Mouse (Mus musculus): Measurements from ENCODE around the gene Nop2. TPM values are rescaled to one million over a fixed set of nuclear protein-coding genes. Genes with fewer than 3 reads are reported as not detected.

Gene Nop2
- polyA plus RNA-seq, 1 experiment from 2014 or later: 35.0 TPM

DNA sequence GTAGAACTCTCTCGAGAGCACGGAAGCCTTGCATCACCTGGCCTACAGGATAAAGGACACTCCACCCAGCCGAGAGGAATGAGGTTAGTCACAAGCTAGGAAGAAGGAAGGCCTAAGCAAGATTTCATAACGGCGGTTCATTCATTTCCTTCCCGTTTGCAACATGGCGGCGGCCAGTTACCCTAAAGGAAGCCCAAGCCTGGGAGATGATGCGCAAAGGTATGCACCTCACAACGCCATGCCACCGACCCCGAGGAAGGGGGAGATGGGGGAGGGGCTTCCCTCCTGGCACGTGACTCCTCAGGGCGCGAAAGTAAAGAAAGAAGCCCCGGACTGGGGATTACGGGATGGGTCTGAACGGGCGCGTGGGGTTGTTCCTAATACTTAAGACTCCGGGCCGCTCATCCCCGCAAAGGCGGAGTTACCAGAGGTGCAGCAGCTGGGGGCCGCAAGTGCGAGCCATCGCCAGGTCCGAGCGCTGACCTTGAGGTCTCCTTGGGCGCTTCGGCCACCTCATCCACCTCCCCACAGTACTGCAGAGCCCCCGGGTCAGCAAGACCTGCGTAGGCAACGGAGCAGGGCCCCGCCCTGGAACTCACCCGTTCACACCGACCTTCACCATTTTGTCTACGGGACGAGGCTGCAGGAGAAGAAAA lies 33.1 kb downstream of the Nop2 start:
- Histone ChIP-seq H3K36me3 (peaks cover 39% of the 10 kb centered on the region), H3K4me3 (peak overlapping the region; percentile 94), H3K4me2 (peak overlapping the region; percentile 77), H3K9me3 (replicated peaks) (no peaks in the 10 kb centered on the region), H3K9ac (peak overlapping the region; percentile 94), H3K4me1 (replicated peaks) (peaks cover 56% of the 10 kb centered on the region), H3K27ac (peak overlapping the region; percentile 97), H3K27me3 (no peaks in the 10 kb centered on the region)
- WGBS: 0% methylated on average over 39 of the region's 39 CpGs
- no peak for ATAC-seq (replicated peaks; ENCODE audit: insufficient number of reproducible peaks, insufficient read depth, low FRiP score, low read depth)

DNA sequence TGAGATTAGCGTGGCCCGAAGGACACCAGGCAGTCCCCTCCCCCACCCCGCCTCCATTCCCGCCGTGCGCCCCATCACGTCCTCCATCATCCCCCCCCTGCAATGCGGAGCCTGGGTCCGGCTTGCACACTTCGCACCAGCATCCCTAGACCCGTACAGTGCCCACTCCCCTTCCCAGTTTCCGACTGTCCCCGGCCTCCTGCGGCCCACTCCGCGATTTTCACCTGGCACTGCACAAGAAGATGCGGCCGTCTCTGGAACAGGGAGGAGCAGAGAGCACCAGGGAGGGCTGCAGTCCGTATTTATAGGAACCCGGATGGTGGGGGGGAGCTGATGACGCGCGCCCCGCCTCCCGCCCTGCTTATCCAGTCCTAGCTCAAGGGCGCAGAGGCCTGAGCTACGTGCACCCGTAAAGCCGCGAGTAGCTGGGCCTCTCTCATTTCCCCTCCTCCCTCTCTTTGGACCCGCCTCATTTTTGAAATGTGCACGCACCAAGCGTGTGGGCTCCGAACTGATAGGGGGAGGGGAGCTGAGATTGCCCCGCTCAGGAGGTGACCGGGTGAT lies 33.7 kb downstream of the Nop2 start:
- Histone ChIP-seq H3K4me1 (replicated peaks) (peaks cover 50% of the 10 kb centered on the region), H3K4me3 (peak overlapping the region; percentile 94), H3K4me2 (peak overlapping the region; percentile 77), H3K27ac (peak overlapping the region; percentile 97), H3K36me3 (peaks cover 43% of the 10 kb centered on the region), H3K9ac (peak overlapping the region; percentile 94), H3K27me3 (no peaks in the 10 kb centered on the region), H3K9me3 (replicated peaks) (no peaks in the 10 kb centered on the region)
- under 1% methylated on average over 35 of the region's 36 CpGs for WGBS
- peak; percentile 86 for ATAC-seq (replicated peaks; ENCODE audit: insufficient number of reproducible peaks, insufficient read depth, low FRiP score, low read depth)

DNA sequence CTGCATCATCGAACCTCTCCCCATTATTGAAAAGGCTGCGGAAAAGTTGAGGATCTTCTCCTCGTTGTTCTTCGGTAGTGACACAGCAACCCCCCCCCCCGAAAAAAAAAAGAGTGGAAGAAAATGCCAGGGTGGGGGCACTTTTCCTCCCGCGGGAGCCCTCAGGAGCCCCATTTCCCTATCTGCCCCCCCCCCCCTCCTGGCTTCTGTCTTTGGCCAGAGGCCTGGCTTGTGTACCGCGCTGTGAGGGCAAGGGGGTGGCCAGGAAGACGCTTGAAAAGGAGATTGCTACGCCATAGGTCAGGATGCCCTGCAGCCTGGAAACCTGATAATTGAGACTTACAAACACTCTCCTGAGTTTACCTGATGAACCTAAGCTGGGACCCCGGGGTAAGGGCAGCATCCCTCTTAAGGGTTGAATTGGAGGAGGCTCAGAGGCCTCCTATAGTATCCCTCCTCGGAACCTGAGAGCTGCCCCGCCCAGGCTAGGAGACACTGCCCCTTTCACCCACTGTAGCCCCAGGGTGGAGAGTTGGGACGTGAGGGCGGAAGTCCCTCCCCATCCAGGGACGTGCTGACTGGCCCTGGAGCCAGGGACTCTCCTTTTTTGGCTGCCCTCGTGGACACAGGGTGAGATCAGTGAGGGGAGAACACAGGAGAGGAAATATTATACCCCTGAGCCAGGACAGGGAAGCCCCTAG lies 34.5 kb downstream of the Nop2 start, which contains the start of gene Gapdh:
Gene Gapdh (minus strand): TSS at position 417 of the 701 bp plus-strand sequence.
- Histone ChIP-seq H3K27me3 (no peaks in the 10 kb centered on the region), H3K9ac (peak within 1 kb of the TSS; percentile 94), H3K4me1 (replicated peaks) (peaks cover 43% of the 10 kb centered on the region), H3K27ac (peak within 1 kb of the TSS; percentile 97), H3K36me3 (peaks cover 47% of the 10 kb centered on the region), H3K4me2 (peak within 1 kb of the TSS; percentile 77), H3K4me3 (peak within 1 kb of the TSS; percentile 94), H3K9me3 (replicated peaks) (no peaks in the 10 kb centered on the region)
- peak; percentile 83 for ATAC-seq (replicated peaks; ENCODE audit: insufficient number of reproducible peaks, insufficient read depth, low FRiP score, low read depth)
- WGBS: 0% methylated on average over 18 of the region's 18 CpGs

DNA sequence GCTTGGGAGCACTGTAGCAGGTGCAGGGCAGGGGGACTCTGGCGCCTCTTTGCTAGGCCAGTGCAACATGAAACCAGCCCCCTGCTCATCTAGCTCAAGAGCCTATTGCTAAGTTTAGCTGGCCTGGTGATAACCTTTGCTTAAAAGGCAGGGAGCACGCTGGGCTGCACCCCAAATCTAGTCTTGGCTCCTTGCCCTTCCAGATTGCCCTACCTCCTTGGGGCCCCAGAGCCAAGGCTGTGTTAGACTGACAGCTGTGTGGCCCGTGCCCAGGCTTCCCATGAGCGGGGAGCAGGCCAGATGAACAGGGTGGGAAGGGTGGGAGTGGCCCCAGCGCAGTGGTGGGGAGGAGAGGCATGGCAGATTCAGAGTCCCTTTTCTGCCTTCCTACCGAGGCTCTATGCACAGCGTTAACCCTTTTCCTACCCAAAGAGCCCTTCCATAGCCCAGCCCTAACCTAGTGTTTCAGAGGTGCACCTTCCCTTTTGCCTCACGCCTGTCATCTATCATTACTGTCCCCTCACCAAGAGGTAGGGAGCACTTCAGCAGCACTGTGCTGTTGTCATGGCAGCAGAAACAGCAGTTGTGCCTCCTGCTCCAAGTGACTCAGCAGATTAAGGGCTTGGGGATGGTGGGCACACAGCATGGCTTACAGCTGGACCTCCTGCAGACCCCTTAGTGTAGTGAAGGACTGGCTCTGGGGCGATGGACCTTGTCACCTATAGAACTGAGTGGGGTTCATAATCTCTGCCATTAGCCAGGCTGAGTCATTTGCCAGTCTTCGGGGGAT lies 35.3 kb downstream of the Nop2 start:
- Histone ChIP-seq H3K36me3 (peaks cover 52% of the 10 kb centered on the region), H3K9ac (peak overlapping the region; percentile 69)

DNA sequence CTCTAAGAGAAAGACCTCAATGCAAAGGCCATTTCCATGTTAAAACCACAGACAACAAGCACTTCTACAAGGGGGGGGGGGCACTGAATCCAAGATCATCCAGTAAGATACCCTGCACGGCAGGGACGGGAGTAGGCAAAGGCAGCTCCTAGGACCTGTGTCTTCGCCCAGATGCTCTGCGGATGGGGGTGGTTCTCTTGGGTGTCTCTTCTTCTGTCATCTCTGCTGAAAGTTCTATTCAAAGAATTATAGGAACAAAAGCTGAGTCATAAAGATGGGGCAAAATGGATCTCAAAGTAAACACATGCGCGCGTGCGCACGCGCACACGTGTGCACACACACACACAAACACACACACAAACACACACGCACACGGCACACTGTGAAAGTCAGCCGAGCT lies 36.4 kb downstream of the Nop2 start:
- no peak for ATAC-seq (replicated peaks; ENCODE audit: insufficient number of reproducible peaks, insufficient read depth, low FRiP score, low read depth)
- H3K4me3 ChIP-seq: no peak overlapping the region
- H3K4me2 ChIP-seq: peak overlapping the region; percentile 77; the same call in 1 of the 2 replicates
- H3K27me3 ChIP-seq: no peaks in the 10 kb centered on the region
- 87% methylated on average over 14 of the region's 14 CpGs for WGBS
- no peaks in the 10 kb centered on the region for H3K9me3 ChIP-seq (replicated peaks)
- peak overlapping the region; percentile 97 for H3K27ac ChIP-seq
- peaks cover 29% of the 10 kb centered on the region for H3K4me1 ChIP-seq (replicated peaks)
- H3K9ac ChIP-seq: peak overlapping the region; percentile 69; the same call in 1 of the 2 replicates
- peaks cover 62% of the 10 kb centered on the region for H3K36me3 ChIP-seq

More for the DNA sequence above, 35.3 kb downstream of the Nop2 start:
- Histone ChIP-seq H3K27ac (peak overlapping the region; percentile 97), H3K4me1 (replicated peaks) (peaks cover 36% of the 10 kb centered on the region), H3K9me3 (replicated peaks) (no peaks in the 10 kb centered on the region), H3K27me3 (no peaks in the 10 kb centered on the region), H3K4me3 (peak overlapping the region; percentile 94), H3K4me2 (peak overlapping the region; percentile 77)
- ATAC-seq (replicated peaks; ENCODE audit: insufficient number of reproducible peaks, insufficient read depth, low FRiP score, low read depth): peak; percentile 68
- 16% methylated on average over 10 of the region's 10 CpGs for WGBS

DNA sequence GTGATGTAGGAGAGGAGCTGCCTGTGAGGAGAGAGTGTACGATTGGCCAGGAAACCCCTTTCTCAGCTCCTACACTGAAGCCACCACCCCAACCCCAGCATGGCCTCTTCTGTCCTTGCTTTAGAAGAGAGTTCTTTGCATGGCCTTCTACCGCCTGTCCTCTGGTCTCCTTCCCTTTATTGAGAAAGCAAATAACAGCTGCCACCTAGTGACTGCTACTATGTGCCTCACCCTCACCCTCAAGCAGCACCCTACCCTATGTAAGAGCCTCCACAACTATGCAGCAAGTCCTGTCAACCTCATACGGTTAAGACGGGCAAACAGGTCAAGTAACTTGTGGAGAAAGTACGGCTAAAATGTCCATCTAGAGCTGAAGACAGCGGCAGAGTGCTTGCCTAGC lies 38.5 kb downstream of the Nop2 start:
- peak overlapping the region; percentile 27; the same call in 1 of the 2 replicates for H3K27ac ChIP-seq
- H3K27me3 ChIP-seq: no peaks in the 10 kb centered on the region
- no peak overlapping the region for H3K4me2 ChIP-seq
- H3K4me1 ChIP-seq (replicated peaks): peaks cover 17% of the 10 kb centered on the region
- no peak overlapping the region for H3K4me3 ChIP-seq
- H3K9ac ChIP-seq: no peak overlapping the region
- no peaks in the 10 kb centered on the region for H3K9me3 ChIP-seq (replicated peaks)
- 75% methylated on average over 6 of the region's 6 CpGs for WGBS
- no peak for ATAC-seq (replicated peaks; ENCODE audit: insufficient number of reproducible peaks, insufficient read depth, low FRiP score, low read depth)
- H3K36me3 ChIP-seq: peaks cover 70% of the 10 kb centered on the region

DNA sequence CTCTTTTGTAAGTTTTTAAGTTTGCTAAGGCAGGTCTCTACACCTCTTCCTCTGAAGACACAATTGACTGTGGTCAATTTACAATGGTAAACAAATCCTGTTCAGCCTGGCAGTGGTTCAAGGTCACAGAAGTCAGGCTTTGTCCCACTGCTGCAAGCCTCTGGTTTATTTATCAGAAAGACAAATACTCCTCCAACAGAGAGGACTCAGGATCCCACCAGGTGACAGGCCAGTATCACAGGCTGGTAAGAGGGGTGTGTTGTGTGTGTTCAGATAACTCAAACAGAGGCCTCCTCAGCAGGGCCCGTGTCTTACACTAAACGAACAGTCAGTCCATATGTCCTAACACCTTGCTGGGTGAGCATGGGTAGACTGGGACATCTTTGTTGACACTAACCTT lies 40.8 kb downstream of the Nop2 start:
- Histone ChIP-seq H3K27me3 (no peaks in the 10 kb centered on the region), H3K4me1 (replicated peaks) (peaks cover 9% of the 10 kb centered on the region), H3K9ac (no peak overlapping the region), H3K27ac (no peak overlapping the region), H3K36me3 (peaks cover 93% of the 10 kb centered on the region), H3K4me2 (no peak overlapping the region), H3K9me3 (replicated peaks) (no peaks in the 10 kb centered on the region), H3K4me3 (no peak overlapping the region)
- no peak for ATAC-seq (replicated peaks; ENCODE audit: insufficient number of reproducible peaks, insufficient read depth, low FRiP score, low read depth)
- WGBS: 58% methylated on average over 2 of the region's 2 CpGs

DNA sequence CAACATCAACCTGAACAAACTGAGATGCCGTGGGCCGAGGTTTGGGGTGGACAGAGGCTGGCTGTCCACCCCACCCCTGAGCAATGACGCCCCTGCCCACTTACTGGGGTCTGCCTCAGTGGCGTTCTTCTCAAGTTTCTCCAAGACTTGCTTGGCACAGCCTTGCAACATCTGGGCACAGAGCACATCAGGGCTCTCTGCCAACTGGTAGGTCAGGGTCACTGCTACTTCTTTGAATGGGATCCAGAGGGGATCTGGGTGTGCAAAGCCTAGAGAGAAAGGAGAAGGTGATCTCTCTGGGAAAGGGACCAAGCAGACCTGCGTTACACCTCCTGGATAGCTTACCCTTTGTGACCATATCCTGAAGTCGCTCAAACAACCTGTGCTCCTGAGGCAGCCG lies 41.5 kb downstream of the Nop2 start:
- 92% methylated on average over 7 of the region's 7 CpGs for WGBS
- no peaks in the 10 kb centered on the region for H3K27me3 ChIP-seq
- no peak for ATAC-seq (replicated peaks; ENCODE audit: insufficient number of reproducible peaks, insufficient read depth, low FRiP score, low read depth)
- no peaks in the 10 kb centered on the region for H3K9me3 ChIP-seq (replicated peaks)
- no peak overlapping the region for H3K4me2 ChIP-seq
- H3K4me1 ChIP-seq (replicated peaks): peaks cover under 1% of the 10 kb centered on the region; the same call in 1 of the 2 replicates
- H3K36me3 ChIP-seq: peaks cover 95% of the 10 kb centered on the region
- no peak overlapping the region for H3K4me3 ChIP-seq
- H3K27ac ChIP-seq: no peak overlapping the region
- no peak overlapping the region for H3K9ac ChIP-seq

DNA sequence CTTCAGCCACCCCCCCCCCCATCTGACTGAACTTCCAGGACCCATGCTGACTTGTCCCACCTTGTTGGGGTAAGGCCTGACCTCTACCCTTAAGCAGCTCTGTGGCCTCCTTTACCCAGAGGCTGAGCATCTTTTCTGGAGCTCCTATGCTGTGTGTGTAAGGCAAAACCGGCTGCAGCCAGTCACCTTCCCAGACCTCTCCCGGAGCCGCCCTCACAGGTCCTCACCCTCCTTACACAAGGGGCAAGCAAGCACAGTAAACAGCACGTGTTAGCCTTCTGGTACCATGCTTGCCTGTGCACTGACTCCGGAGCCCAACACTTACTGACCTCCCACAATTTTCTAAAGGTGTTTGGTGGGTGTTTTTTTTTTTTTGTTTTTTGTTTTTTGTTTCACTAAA lies 43.8 kb downstream of the Nop2 start:
- no peak overlapping the region for H3K4me2 ChIP-seq
- H3K4me1 ChIP-seq (replicated peaks): no peaks in the 10 kb centered on the region
- no peak overlapping the region for H3K4me3 ChIP-seq
- H3K27me3 ChIP-seq: no peaks in the 10 kb centered on the region
- 90% methylated on average over 5 of the region's 5 CpGs for WGBS
- no peaks in the 10 kb centered on the region for H3K9me3 ChIP-seq (replicated peaks)
- no peak for ATAC-seq (replicated peaks; ENCODE audit: insufficient number of reproducible peaks, insufficient read depth, low FRiP score, low read depth)
- H3K9ac ChIP-seq: no peak overlapping the region
- peaks cover 97% of the 10 kb centered on the region for H3K36me3 ChIP-seq
- no peak overlapping the region for H3K27ac ChIP-seq

DNA sequence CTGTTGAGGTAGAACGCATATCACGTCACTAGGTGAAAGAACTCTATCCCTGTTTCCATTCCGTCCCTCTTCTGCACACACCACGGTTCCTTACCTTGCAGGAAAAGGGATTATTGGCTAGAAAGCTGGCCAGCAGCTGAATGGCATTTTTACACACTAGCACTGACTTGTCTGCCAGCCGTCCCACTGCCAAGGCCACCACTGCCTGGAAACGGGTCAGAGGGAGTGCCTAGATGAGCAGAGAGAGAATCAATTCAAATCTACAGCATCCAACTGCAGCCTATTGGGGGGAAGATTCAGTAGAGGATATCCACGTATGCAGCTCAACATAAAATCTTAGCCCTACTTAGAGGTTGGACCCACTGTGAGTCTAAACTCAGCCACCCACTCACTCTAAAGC lies 47.9 kb downstream of the Nop2 start:
- Histone ChIP-seq H3K27me3 (no peaks in the 10 kb centered on the region), H3K9me3 (replicated peaks) (no peaks in the 10 kb centered on the region), H3K36me3 (peaks cover 96% of the 10 kb centered on the region), H3K4me3 (no peak overlapping the region), H3K27ac (no peak overlapping the region), H3K4me2 (no peak overlapping the region), H3K9ac (no peak overlapping the region), H3K4me1 (replicated peaks) (no peaks in the 10 kb centered on the region)
- ATAC-seq (replicated peaks; ENCODE audit: insufficient number of reproducible peaks, insufficient read depth, low FRiP score, low read depth): no peak
- 87% methylated on average over 7 of the region's 7 CpGs for WGBS

DNA sequence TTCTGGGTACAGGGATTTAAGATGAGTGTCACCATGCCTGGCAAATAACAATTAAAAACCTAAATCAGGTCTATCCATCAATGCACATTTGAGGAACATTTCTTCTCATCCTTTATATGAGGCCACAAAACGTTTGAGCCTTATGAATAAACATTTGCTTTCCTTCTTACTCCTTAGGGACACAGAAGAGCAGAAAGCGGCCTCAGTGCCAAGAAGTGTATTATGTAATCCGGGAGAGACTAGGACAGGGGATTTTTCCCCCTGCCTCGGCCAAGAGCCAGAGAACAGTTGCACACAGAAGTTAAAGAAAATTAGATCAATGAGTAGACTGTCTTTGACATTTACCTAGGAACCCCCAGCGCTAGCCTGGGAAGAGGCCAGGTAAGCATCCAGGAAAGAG lies 50.4 kb downstream of the Nop2 start:
- Histone ChIP-seq H3K27me3 (no peaks in the 10 kb centered on the region), H3K4me1 (replicated peaks) (no peaks in the 10 kb centered on the region), H3K9me3 (replicated peaks) (no peaks in the 10 kb centered on the region), H3K9ac (no peak overlapping the region), H3K4me3 (no peak overlapping the region), H3K36me3 (peaks cover 96% of the 10 kb centered on the region), H3K4me2 (no peak overlapping the region), H3K27ac (no peak overlapping the region)
- 80% methylated on average over 5 of the region's 5 CpGs for WGBS
- no peak for ATAC-seq (replicated peaks; ENCODE audit: insufficient number of reproducible peaks, insufficient read depth, low FRiP score, low read depth)
